Mouse (Mus musculus) liver, embryonic 14.5 days (tissue): ENCODE results near the gene Apcs.

Source experiments
- CTCF ChIP-seq: IDR thresholded peaks from 2 replicates; pipeline ENCODE4 v1.5.1; 2016; ENCODE audit warnings: antibody characterized with exemption, low read depth, control low read depth
- EP300 ChIP-seq: IDR thresholded peaks from 2 replicates; pipeline ENCODE4 v1.6.1; 2016; ENCODE audit warnings: antibody characterized with exemption, low read depth

GRCm38 (mm10) chr1:172875265-172875664, 19.6 kb downstream of the Apcs start:
- TF ChIP-seq CTCF (no peak), EP300 (no peak)
